Comparison of ENCODE assay signal across 18 mouse cellular contexts in the genomic region with DNA sequence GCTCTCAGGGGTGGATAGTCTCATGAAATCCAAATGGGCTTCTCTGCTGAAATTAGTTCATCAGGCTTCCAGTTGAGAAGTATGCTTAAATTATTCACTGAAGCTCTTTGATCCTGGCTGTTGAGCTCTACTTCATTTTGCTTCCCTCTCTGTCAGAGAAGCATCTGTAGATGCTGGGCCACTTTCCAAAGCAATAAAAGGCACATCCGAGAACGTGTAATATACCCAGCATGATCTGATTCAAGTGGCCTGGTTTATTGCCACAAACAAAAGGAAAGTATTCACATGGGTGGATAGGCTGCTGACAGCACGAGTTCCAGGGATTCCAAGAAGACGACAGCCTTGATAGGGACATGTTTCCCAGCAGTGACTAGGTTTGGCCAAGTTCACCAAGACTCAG. TPM values are rescaled to one million over a fixed set of nuclear protein-coding genes. Genes with fewer than 3 reads are reported as not detected.
"Had no signal": no experiment of that assay in that cellular context is flagged by ENCODE, and none has a peak within 500 bp of the region (broad histone marks: within the 10 kb centered on the region; RNA-seq: fewer than 3 reads in every experiment).

No protein-coding gene starts in this region.

- DNase-seq: kidney, adult 18-20 months; kidney, adult 9 months; kidney, postnatal 14 days; kidney, postnatal 4 days; liver, postnatal 0 days; lung, embryonic 14.5 days; lung, postnatal 36 days; retina, postnatal 1 day; right cerebral cortex, postnatal 25 days; spleen, adult 18-20 months; thymus, adult 18-20 months; thymus, postnatal 36 days had no signal

- ATAC-seq: liver, postnatal 0 days; lung, postnatal 0 days; midbrain, embryonic 13.5 days; midbrain, embryonic 16.5 days had no signal

RNA-seq across cellular contexts. Expression of gene Pask, which starts 6.4 kb away (rescaled TPM):
- total RNA-seq: monocyte, adult 5-6 weeks had no signal

RNA-seq across cellular contexts. Expression of gene Ano7, which starts 24.0 kb away (rescaled TPM):
- total RNA-seq: monocyte, adult 5-6 weeks; neutrophil, adult 5-6 weeks had no signal
- polyA plus RNA-seq: liver, postnatal 0 days; myocyte had no signal
